Mouse (Mus musculus): ENCODE results near the gene Fggy. TPM values are rescaled to one million over a fixed set of nuclear protein-coding genes. Genes with fewer than 3 reads are reported as not detected.

Fggy gene
- total RNA-seq, 1 experiment = 8.2 TPM

GRCm38 (mm10) chr4:95712802-95713201 lies 155.5 kb downstream of the Fggy start:
- DNase-seq (ENCODE audit: low read depth, low spot score) = no peak
- no peaks in the 10 kb centered on the region for H3K9me3 ChIP-seq (ENCODE audit: control insufficient read depth, insufficient read depth, low read depth, low read length)
- H3K36me3 ChIP-seq (ENCODE audit: control insufficient read depth, insufficient read depth, low read length, poor library complexity, severe bottlenecking) = no peaks in the 10 kb centered on the region
- H3K4me3 ChIP-seq (ENCODE audit: insufficient read depth in 1 of 2, low read depth in 1 of 2, low read length in 2 of 2, poor library complexity in 1 of 2, severe bottlenecking in 1 of 2) = no peak overlapping the region
- no peaks in the 10 kb centered on the region for H3K4me1 ChIP-seq (ENCODE audit: control insufficient read depth in 2 of 2, insufficient read depth in 2 of 2, low read length in 2 of 2, poor library complexity in 1 of 2)
- in situ Hi-C loops (cut with MboI; ENCODE audit: low sequenced_read_pairs in 2 of 2, unreplicated experiment in 2 of 2) = no loop called here
- TF ChIP-seq ZC3H11A (IDR thresholded peaks at IDR 0.05; ENCODE audit: borderline replicate concordance, low read depth, low read length) = no peak
- TF ChIP-seq ZNF384 (IDR thresholded peaks at IDR 0.05; ENCODE audit: low read depth, low read length) = no peak
- no peak for TF ChIP-seq HCFC1 (IDR thresholded peaks at IDR 0.05; ENCODE audit: borderline replicate concordance, insufficient read depth, low read length)
- TF ChIP-seq CHD2 (IDR thresholded peaks at IDR 0.05; ENCODE audit: low read depth, low read length) = no peak
- TF ChIP-seq MAFK (IDR thresholded peaks at IDR 0.05; ENCODE audit: insufficient read depth, low read depth, low read length) = no peak
- no peak overlapping the region for H3K9ac ChIP-seq (ENCODE audit: insufficient read depth, low read depth, low read length, poor library complexity, severe bottlenecking)
- no peak overlapping the region for H3K27ac ChIP-seq (ENCODE audit: insufficient read depth, low read depth, low read length, poor library complexity, severe bottlenecking)

- DNase-seq (ENCODE audit: low read depth, low spot score) = no peak
- no peaks in the 10 kb centered on the region for H3K9me3 ChIP-seq (ENCODE audit: control insufficient read depth, insufficient read depth, low read depth, low read length)
- no peak overlapping the region for H3K27ac ChIP-seq (ENCODE audit: insufficient read depth, low read depth, low read length, poor library complexity, severe bottlenecking)
- H3K36me3 ChIP-seq (ENCODE audit: control insufficient read depth, insufficient read depth, low read length, poor library complexity, severe bottlenecking) = no peaks in the 10 kb centered on the region
- TF ChIP-seq MAFK (IDR thresholded peaks at IDR 0.05; ENCODE audit: insufficient read depth, low read depth, low read length) (no peak), CHD2 (IDR thresholded peaks at IDR 0.05; ENCODE audit: low read depth, low read length) (no peak), HCFC1 (IDR thresholded peaks at IDR 0.05; ENCODE audit: borderline replicate concordance, insufficient read depth, low read length) (no peak), ZNF384 (IDR thresholded peaks at IDR 0.05; ENCODE audit: low read depth, low read length) (no peak), ZC3H11A (IDR thresholded peaks at IDR 0.05; ENCODE audit: borderline replicate concordance, low read depth, low read length) (no peak)
- H3K4me1 ChIP-seq (ENCODE audit: control insufficient read depth in 2 of 2, insufficient read depth in 2 of 2, low read length in 2 of 2, poor library complexity in 1 of 2) = no peaks in the 10 kb centered on the region
- H3K9ac ChIP-seq (ENCODE audit: insufficient read depth, low read depth, low read length, poor library complexity, severe bottlenecking) = no peak overlapping the region
- in situ Hi-C loops (cut with MboI; ENCODE audit: low sequenced_read_pairs in 2 of 2, unreplicated experiment in 2 of 2) = no loop called here
- no peak overlapping the region for H3K4me3 ChIP-seq (ENCODE audit: insufficient read depth in 1 of 2, low read depth in 1 of 2, low read length in 2 of 2, poor library complexity in 1 of 2, severe bottlenecking in 1 of 2)
Measured at GRCm38 (mm10) chr4:95713271-95713670, 156.0 kb downstream of the Fggy start.

GRCm38 (mm10) chr4:95716137-95716536 lies 158.8 kb downstream of the Fggy start:
- Histone ChIP-seq H3K9me3 (ENCODE audit: control insufficient read depth, insufficient read depth, low read depth, low read length) (no peaks in the 10 kb centered on the region), H3K36me3 (ENCODE audit: control insufficient read depth, insufficient read depth, low read length, poor library complexity, severe bottlenecking) (no peaks in the 10 kb centered on the region), H3K27ac (ENCODE audit: insufficient read depth, low read depth, low read length, poor library complexity, severe bottlenecking) (no peak overlapping the region), H3K4me1 (ENCODE audit: control insufficient read depth in 2 of 2, insufficient read depth in 2 of 2, low read length in 2 of 2, poor library complexity in 1 of 2) (no peaks in the 10 kb centered on the region), H3K9ac (ENCODE audit: insufficient read depth, low read depth, low read length, poor library complexity, severe bottlenecking) (no peak overlapping the region), H3K4me3 (ENCODE audit: insufficient read depth in 1 of 2, low read depth in 1 of 2, low read length in 2 of 2, poor library complexity in 1 of 2, severe bottlenecking in 1 of 2) (no peak overlapping the region)
- TF ChIP-seq HCFC1 (IDR thresholded peaks at IDR 0.05; ENCODE audit: borderline replicate concordance, insufficient read depth, low read length) (no peak), CHD2 (IDR thresholded peaks at IDR 0.05; ENCODE audit: low read depth, low read length) (no peak), MAFK (IDR thresholded peaks at IDR 0.05; ENCODE audit: insufficient read depth, low read depth, low read length) (no peak)
- in situ Hi-C loops (cut with MboI; ENCODE audit: low sequenced_read_pairs in 2 of 2, unreplicated experiment in 2 of 2) = no loop called here
- DNase-seq (ENCODE audit: low read depth, low spot score) = no peak

GRCm38 (mm10) chr4:95723615-95724014 lies 166.3 kb downstream of the Fggy start:
- in situ Hi-C loops (cut with MboI; ENCODE audit: low sequenced_read_pairs in 2 of 2, unreplicated experiment in 2 of 2) = no loop called here
- Histone ChIP-seq H3K27ac (ENCODE audit: insufficient read depth, low read depth, low read length, poor library complexity, severe bottlenecking) (no peak overlapping the region), H3K36me3 (ENCODE audit: control insufficient read depth, insufficient read depth, low read length, poor library complexity, severe bottlenecking) (no peaks in the 10 kb centered on the region), H3K9me3 (ENCODE audit: control insufficient read depth, insufficient read depth, low read depth, low read length) (no peaks in the 10 kb centered on the region), H3K4me1 (ENCODE audit: control insufficient read depth in 2 of 2, insufficient read depth in 2 of 2, low read length in 2 of 2, poor library complexity in 1 of 2) (no peaks in the 10 kb centered on the region), H3K4me3 (ENCODE audit: insufficient read depth in 1 of 2, low read depth in 1 of 2, low read length in 2 of 2, poor library complexity in 1 of 2, severe bottlenecking in 1 of 2) (no peak overlapping the region), H3K9ac (ENCODE audit: insufficient read depth, low read depth, low read length, poor library complexity, severe bottlenecking) (no peak overlapping the region)
- no peak for TF ChIP-seq ZC3H11A (IDR thresholded peaks at IDR 0.05; ENCODE audit: borderline replicate concordance, low read depth, low read length)
- no peak for TF ChIP-seq CHD2 (IDR thresholded peaks at IDR 0.05; ENCODE audit: low read depth, low read length)
- no peak for TF ChIP-seq MAFK (IDR thresholded peaks at IDR 0.05; ENCODE audit: insufficient read depth, low read depth, low read length)
- no peak for TF ChIP-seq HCFC1 (IDR thresholded peaks at IDR 0.05; ENCODE audit: borderline replicate concordance, insufficient read depth, low read length)
- TF ChIP-seq ZNF384 (IDR thresholded peaks at IDR 0.05; ENCODE audit: low read depth, low read length) = no peak
- no peak for DNase-seq (ENCODE audit: low read depth, low spot score)

GRCm38 (mm10) chr4:95726361-95726760 lies 169.1 kb downstream of the Fggy start:
- Histone ChIP-seq H3K9ac (ENCODE audit: insufficient read depth, low read depth, low read length, poor library complexity, severe bottlenecking) (no peak overlapping the region), H3K9me3 (ENCODE audit: control insufficient read depth, insufficient read depth, low read depth, low read length) (no peaks in the 10 kb centered on the region), H3K27ac (ENCODE audit: insufficient read depth, low read depth, low read length, poor library complexity, severe bottlenecking) (no peak overlapping the region), H3K4me1 (ENCODE audit: control insufficient read depth in 2 of 2, insufficient read depth in 2 of 2, low read length in 2 of 2, poor library complexity in 1 of 2) (peaks cover 3 to 4% of the 10 kb centered on the region in 2 experiments; a peak in 2 of 4 replicates), H3K36me3 (ENCODE audit: control insufficient read depth, insufficient read depth, low read length, poor library complexity, severe bottlenecking) (no peaks in the 10 kb centered on the region), H3K4me3 (ENCODE audit: insufficient read depth in 1 of 2, low read depth in 1 of 2, low read length in 2 of 2, poor library complexity in 1 of 2, severe bottlenecking in 1 of 2) (no peak overlapping the region)
- in situ Hi-C loops (cut with MboI; ENCODE audit: low sequenced_read_pairs in 2 of 2, unreplicated experiment in 2 of 2) = no loop called here
- TF ChIP-seq HCFC1 (IDR thresholded peaks at IDR 0.05; ENCODE audit: borderline replicate concordance, insufficient read depth, low read length) (no peak), CHD2 (IDR thresholded peaks at IDR 0.05; ENCODE audit: low read depth, low read length) (no peak), ZC3H11A (IDR thresholded peaks at IDR 0.05; ENCODE audit: borderline replicate concordance, low read depth, low read length) (no peak), MAFK (IDR thresholded peaks at IDR 0.05; ENCODE audit: insufficient read depth, low read depth, low read length) (no peak), ZNF384 (IDR thresholded peaks at IDR 0.05; ENCODE audit: low read depth, low read length) (no peak)
- DNase-seq (ENCODE audit: low read depth, low spot score) = no peak

Measured in ES-E14 (cell line).